Mouse (Mus musculus): Measurements from ENCODE around the gene Pitpnm2.

Gene Pitpnm2

DNA sequence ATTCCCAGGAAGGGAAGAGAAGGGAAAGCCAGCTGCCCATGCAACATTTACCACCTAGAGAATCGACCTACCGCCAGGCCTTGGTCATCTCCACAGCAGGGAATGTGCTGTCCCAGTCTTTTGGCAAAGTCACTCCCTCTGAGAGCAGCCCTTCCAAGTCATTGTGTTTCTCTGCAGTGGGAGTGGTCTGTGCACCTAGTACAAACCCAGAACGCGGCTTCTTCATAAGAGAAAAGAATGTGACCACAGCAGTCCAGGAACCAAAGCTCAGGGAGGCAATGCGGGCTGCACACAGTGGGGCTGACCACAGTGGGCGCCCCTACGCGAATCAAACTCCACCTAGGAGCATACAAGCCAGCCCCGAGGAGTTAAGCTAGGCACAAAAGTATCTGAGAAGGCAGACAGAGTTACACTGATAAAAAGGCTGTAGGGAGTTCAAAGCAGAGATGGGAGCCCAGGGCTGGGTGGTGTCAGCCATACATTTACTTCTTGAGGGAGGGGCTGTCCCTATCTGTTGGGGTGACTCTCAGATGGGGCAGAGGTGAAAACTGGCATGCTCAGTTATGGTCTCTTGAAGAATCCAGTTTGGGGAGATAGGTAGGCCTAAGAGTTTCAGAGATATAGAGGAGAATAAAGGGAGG, 1.5 kb downstream of the Pitpnm2 start:
- no peak for DNase-seq (ENCODE audit: low read depth, low spot score)

DNA sequence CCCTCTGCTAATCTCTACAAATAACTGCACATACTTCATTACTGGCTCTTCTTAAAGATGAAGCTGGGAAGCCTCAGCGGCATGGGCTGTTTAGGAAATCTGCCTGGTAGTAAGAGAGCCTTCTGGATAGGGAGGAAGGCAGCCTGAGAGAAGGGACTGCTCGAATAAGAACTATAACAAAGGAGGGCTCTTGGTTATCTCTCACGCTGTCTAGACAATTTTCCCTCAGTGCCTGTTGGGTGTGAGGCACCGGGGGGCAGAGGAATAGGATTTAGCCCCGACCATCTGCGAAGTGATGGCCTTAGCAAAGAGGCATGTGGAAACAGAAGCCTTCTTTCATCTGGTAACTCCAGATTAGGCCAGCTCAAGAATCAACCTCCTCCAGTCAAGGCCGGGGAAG, 2.3 kb downstream of the Pitpnm2 start:
- DNase-seq (ENCODE audit: low read depth, low spot score), result no peak

DNA sequence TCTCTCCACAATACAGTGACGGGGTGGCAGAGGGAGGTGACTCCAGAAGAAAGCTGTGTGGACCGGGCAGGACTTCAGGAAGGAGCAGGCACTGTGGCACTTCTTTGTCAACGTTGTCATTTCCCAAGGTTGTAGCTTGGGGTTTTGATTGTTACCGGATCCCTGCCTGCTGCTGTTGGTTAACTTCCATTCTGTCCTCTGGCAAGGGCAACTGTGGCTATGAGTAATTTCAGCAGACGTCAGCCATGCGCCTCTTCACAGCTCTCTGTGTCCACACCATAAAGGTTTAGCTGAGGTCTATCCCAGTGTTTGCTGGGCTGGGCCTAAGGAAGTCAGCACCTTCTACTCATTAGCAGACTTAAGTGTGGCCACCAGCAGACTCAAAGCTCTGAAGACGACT, 4.7 kb downstream of the Pitpnm2 start:
- no peak for DNase-seq (ENCODE audit: low read depth, low spot score)

DNA sequence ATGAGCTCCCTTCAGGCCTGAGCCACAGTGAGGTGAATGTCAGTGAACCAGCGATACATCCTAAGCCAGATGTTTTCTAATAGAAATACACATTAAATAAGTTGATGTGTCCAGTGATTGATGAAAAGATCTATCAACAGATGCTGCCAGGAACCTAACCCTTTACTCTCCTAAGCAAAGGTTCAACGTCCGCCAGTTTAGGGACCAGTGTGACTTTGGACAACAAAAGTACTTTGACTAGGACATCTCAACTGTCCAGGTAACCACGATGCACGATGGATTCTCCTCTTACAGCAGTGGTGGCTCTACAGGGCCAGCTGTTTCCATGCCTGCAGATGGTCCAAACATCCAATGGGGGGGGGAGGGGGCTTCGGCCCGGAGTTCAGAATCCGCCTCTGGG, 5.1 kb downstream of the Pitpnm2 start:
- no peak for DNase-seq (ENCODE audit: low read depth, low spot score)

DNA sequence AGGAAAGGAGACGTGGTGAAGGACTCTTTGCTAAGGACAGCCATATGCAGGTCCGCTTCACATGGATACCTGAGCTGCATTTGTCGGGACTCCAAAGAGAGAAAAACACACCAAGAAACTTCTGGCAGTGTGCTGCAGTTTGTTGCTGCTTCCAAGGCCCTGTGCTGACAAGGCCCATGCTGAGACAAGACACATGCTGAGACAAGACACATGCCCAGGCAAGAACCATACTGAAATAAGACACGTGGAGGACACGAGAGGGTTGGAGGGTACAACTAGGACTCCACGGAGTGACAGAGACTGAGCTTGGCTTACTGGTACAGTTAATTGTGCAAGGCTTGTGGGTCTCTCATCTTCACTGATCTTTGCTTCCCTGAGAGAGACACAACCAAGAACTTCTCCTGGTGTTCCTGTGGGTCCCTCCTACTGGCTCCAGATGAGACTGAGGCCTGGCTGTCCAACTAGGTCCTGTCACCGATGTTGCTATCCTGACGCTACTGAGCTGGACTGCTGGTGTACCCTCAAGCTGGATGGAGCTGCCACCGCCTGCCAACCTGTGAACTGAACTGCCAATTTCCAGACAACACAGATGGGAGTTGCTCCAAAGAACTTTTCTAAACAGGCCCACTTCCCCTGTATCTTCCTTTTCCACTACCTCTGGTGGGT, 6.2 kb downstream of the Pitpnm2 start:
- DNase-seq (ENCODE audit: low read depth, low spot score), result no peak

DNA sequence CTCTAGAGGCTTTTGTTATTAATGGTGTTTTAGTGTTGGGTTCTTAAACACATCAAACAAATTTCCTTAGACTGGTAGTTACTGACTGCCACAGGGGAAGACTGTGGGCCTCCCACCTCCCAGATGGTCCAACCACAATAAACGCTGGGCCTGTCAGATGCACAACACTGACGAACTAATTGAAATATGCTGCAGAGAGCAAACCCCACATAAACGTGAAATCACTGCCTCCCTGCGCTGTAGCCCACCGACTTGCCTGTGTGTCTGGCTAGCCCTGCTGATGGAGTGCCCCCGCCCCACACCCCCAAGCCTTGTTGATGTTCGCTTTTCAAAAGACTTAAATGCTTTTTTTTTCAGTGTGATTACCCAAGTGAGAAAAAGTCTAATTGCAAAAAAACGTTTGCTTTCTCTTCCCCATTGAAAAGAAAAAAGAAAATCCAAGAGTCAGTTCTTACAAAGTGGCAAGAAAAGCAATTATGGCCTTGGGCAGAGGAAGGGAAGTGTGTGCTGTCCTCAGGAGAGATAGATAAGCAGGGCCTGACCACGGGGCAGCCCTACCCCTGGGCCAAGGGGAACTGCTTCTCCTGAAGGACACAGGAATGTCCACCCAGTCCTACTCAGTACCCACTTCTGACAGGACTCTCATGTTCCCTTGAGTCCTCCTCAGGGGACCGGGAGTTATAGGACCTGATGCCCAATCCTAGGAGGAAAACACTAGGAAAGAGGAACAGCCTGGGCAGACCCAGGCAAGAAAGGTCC, 7.7 kb downstream of the Pitpnm2 start:
- no peak for DNase-seq (ENCODE audit: low read depth, low spot score)

DNA sequence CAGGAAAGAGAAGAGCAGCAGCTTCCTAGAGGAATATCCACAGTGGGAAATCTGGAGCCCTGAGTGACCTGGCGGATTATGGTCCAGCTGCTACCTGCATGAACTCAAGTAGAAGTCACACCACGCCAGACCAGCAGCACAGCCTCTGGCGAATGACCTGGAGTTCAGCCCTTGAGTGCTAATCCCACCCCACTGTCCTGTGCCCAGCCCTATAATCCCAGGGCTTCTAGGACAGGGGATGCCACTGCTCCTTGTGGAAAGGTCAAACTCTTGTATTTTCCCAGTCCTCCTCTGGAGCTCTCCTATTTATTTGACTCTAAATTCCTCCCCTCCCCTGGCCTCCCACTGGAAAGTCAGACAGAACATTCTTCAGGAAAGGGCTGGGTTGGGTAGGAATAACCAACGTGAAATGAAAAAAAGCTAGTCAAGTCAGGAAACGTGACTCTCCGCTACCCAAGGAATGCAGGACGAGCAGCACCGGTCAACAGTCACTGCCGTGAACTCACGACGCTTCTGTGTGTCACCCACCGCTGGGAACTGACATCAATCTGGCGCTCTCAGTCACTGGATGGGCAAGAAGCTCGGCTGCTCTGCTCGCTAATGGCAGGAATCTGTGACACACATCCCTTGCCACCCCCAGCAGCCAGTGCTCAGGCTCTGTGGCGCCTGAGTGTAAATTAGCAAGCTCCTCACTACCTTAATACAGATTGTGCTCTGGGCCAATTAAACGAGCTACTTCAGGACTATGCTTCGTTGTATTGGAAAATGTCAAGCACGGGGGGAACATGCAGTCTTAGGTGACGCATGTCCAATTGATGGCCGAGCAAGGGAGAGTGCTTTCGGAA, 8.5 kb downstream of the Pitpnm2 start:
- no peak for DNase-seq (ENCODE audit: low read depth, low spot score)

DNA sequence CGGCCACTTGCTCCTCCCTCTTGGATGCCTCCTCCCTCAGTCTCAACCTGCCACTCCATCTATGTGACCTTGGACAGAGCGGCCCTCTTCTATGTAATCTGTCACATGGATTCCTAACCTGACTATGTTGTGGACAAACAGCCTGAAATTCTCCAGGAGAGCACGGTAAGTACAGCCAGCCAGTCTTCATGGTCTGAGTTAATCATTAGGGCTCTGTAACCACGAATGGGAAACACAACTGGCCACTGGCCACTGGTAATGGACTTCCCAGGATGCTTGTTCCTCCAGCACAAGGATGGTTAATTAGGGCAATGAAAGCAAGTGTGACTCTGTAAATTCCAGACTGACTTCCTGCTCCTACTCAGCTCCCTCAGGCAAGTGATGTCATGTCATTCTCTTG, 13.4 kb downstream of the Pitpnm2 start:
- no peak for DNase-seq (ENCODE audit: low read depth, low spot score)

DNA sequence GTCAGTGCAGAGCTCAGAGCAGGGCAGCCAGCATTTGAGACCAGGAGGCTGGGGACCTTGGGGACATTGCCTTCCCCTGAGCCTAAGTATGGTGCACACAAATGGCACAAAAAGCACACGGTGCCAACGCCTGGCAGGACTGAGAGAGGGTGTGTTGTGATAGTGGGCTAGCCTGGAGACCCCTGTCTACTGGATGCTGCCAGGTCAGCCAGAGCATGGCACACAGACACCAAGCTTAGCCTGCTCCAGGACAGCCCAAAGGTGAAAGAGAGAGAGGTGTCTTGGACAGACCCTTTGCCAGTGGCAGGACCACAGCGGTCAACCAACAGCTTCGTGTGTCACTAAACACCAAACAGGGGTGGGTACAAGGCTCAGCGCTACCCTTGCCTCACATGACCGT, 14.8 kb downstream of the Pitpnm2 start:
- DNase-seq (ENCODE audit: low read depth, low spot score), result no peak

DNA sequence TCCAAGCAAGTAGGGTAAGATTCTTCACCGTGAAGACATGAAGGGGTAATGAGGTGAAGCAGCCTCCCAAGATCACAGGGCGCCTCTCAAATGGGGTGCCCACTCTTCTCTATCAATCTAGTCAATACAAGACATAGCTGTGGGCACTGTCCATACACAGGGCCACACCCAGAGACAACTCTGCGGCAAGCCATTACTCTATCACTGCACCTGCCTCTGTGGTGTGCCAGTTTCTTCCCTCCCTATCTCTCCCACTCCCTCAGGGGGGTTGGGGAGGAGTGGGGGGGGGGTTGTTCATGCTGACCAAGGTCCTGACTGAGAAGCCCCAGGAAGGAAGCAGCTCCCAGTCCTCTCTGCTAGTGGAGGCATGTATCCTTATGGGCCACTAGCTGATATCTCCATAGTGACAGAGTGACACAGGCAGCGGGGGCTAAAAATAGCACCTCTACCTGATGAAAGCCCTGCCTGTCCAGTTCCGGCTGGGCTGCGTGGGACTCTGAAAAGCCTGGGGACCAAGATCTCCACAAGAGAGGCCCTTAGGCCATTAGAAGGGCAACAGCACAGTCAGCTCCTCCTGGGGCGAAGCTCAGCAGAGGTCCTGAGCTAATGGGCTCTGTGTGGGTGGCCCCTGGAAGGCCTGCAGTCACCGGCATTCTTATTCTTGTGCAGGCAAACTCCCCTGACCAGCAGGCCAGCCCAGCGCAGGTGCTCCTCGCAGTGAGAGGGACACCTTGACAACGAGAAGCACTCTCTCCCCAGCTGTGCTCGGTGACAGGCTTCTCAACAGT, 15.5 kb downstream of the Pitpnm2 start:
- DNase-seq (ENCODE audit: low read depth, low spot score), result no peak

DNA sequence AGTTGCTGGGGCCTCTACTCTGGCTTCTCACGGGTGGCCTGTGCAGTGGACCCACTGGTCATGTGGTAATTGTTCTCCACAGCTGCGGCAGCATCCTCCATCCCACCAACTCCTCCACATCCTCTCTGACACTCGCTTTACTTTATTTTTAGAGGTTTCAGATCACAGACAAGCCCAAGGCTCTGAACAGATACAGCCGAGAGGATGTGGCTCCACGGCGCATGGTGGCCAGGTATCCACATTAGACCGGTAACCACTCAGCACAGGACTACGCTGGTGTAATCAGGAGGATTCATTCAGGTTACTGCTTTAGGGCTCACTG, 16.5 kb downstream of the Pitpnm2 start:
- DNase-seq (ENCODE audit: low read depth, low spot score), result no peak

DNA sequence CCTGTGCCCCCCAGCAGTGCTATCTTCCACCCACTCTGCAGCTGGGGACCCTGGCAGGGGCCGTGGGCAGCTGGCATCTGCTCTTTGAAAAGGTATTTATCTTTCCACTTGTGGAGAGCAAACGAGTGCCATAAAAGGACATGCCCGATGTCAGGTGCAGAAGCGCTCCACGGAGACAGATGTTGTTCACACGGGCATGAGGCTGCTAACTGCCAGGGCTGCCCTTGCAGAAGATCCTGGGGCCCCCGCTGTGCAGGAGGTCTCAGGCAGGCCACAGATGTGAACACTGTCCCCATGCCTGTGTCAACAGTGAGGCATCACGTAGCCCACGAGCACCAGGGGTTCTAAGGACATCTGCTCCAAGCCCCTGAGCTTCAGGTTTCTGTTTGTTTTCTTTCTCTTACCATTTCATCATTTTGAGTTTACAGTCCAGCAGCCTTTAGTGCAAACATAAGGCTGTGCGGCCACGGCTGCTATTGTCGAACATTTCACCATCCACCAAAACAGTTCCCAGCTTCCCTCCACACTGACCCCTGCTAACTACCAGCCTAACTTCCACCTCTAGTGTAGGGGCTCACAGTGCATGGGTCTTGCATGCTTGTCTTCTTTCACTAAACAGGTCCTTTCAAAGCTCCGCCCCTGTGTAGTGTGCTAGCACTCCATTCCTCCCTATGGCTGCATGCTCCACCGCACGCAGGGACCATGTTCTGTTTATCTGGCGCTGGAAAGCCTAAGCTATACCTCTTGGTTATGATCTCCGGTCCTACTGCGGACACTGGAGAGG, 17.0 kb downstream of the Pitpnm2 start:
- no peak for DNase-seq (ENCODE audit: low read depth, low spot score)

DNA sequence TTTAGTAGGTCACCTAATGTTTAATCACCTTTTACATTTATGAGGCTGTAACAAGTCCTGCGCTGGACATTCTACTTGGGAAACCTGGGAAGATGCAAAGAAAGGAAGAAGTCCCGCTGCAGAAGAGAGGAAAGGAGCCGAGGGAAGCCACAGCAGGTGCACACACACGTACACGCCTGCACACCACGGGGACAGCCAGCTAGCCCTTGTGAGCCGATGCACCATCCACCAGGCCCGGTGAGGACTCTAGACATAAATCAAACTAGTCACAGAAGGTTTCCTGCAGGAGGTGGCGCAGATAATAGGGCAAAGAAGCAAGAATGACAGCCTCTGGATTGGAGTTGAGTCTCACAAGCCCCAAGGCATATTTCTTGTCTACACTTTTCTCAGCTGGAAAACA, 19.1 kb downstream of the Pitpnm2 start:
- no peak for DNase-seq (ENCODE audit: low read depth, low spot score)

DNA sequence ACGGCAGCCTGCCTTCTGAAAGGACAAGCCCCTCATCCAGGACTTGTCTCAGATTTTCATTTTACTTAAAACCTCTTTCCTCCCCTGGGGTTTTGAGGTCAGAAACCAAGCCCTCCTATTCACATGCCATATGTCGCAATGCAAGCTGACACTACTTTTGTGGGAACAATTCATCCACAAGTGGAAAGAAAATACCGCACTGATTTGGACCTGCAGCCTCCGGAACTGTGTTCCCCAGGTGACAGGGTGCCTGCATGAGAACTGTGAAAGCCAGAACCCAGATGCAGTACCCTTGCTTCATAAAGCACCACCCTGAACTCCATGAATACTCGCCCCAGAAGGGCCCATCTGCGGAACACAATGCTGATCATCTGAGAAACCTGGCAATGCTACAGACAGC, 22.4 kb downstream of the Pitpnm2 start:
- DNase-seq (ENCODE audit: low read depth, low spot score), result no peak

DNA sequence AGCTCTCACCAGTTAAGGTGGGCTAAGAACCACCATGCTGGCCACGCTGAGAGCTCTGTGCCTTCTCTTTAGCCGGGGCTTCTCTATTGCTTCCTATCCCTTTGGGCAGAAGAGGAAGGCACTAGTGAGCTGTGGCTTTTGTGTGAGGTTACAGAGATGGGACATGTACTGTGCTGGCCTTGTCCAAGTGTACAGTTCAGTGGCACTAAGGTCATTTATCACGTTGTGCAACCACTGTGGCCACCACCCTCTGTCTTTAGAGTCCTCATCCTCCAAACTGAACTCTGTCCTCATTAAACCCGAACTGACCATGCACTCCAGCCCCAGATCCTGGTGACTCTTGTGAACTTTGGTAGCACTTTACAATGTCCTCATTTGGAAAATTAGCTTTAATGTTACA, 23.1 kb downstream of the Pitpnm2 start:
- no peak for DNase-seq (ENCODE audit: low read depth, low spot score)

DNA sequence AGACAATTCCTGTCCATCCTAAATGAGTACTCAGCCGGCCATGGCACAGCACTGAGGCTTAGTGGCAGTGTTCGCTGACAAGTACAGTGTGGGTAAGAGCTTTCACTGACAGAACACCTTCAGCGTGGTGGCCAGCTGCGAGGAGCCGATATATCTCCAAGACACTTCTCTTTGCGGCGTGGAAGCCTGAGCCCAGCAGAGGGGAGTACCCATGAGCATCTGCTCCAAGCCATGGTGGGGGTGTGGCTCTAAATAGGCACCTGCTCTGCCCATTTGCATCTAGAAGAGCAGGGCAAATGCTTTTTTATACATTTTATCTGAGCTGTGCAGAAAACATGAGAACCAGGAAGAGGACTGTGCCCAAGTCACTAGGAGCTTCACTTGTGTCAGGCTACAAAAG, 23.7 kb downstream of the Pitpnm2 start:
- no peak for DNase-seq (ENCODE audit: low read depth, low spot score)

DNA sequence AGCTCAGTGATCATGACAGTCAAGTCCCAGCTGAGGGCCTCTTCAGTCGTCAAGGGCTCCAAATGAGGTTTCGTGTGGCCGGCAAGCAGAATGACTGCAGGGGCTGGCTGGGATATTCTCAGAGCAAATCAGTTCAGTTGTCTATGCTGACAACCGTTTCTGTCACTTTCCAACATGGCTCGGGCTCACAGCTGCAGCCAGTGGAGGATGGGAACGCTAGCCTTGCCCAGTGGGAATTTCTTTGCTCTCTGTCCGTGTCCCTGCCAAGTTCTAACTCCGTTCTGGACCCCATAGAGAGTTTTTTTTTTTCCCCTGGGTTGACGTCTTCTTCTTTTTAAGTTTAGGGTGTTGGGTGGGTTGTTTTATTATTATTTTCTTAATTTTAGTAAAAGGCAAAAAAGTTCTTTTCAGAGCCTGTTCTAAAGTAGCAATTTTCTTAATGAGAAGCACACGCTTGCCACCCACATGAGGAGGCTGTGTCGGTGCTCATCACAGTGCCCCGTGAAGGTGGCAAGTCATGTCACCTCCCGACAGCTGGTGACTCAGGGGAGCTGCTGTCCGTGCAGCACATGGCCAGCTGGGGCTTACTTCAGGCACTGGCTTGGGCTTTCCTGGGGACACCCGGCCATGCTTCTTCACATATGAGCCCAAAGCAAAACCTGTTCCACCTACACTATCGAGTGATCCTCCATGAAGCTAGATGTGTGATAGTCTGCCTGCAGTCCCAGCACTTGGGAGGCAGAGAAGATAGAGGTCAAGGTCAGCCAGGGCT, 25.1 kb downstream of the Pitpnm2 start:
- DNase-seq (ENCODE audit: low read depth, low spot score), result no peak

DNA sequence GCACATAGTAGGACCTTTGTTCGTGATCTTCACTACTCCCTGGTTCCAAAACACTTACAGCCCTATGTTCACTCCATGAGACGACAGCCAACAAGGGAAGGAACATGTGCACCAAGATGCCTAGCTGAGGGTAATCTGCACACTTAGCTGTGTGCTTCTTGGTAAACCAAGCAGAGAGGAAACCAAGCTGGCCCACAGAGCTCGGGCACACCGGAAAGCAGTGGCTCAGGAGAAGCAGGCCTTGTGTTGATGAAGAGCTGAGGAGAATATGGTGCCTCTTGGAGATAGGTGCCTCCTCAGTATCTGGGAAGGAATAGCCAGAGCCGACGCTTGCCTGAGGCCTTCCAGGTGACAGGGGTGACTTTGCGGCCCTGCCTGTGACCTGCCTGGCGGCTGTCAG, 26.0 kb downstream of the Pitpnm2 start:
- no peak for DNase-seq (ENCODE audit: low read depth, low spot score)

DNA sequence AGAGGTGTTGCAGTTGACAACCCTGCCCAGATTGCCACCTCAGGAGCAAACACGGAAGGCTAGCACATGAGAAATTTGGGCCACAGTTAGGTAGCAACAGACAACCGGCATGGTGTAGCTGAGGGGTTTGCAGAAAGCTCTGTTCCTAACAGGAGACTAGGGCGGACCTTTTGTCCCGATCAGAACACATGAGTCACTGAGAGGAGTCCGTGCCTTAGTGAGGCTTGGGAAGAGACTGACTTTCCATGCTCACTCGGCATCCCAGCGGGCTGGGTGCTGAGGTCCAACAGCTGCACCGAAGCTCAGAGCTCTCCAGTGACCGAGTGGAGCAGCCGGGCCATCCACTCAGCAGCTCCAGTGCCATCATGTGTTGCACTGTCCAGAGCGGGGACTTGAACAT, 26.9 kb downstream of the Pitpnm2 start:
- DNase-seq (ENCODE audit: low read depth, low spot score), result no peak

DNA sequence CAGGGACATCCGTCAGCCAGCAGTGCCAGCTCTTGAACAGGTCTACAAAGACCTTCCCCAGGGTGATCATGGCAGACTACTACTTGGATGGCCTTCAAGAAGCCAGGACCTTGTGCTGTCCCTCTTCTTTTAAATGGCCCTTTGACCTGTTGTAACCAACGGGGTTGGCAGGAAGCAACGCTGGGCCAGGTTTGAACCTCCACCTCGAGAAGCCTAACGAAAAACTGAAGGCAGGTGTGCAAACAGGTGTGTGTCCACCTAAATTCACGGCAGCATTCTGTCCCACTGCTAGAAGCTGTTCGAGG, 27.9 kb downstream of the Pitpnm2 start:
- no peak for DNase-seq (ENCODE audit: low read depth, low spot score)

Data from retina, postnatal 7 days (tissue).